Mouse (Mus musculus): ENCODE results near the gene Ipo13.

The Ipo13 gene

DNA sequence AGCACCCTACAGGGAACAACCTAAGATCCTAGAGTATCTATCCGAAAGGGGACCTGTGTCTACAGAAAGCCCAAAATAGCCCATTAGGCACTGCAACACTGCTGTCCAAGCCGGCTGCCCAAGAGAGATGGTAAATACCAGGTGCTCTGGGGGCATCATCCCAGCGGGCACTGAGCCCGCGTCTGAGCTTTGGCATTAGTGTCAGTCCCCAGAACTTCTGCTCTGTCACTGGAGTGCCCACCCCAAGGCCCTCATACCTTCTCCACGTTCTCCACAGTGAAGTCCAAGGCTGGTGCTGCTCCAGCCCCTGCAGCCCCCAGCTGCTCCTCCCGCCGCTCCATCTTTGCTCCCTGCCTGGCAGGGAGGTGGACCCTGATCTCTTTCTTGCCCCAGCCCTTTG lies 768 bp downstream of the Ipo13 start:
- DNase-seq (ENCODE audit: low spot score in 2 of 2) = no peak

DNA sequence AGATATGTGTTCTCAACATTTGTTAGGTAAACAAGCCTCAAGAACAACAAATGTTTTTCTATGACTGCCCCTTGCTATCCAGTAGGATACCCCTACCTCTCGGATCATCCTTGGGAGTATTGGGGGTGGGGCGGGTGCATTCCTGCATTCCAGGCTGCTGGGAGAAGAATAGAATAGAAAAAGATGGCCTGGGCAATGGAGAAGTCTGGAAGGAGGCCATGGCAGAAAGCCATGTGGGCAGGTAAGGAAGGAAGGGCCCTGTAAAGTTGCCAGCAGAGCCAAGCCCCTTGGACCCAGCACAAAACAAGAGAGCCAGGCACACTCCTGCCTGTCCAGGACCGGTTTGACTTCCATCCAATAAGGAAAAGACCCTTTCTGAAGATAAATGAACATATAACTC lies 1.4 kb downstream of the Ipo13 start:
- DNase-seq (ENCODE audit: low spot score in 2 of 2) = no peak

DNA sequence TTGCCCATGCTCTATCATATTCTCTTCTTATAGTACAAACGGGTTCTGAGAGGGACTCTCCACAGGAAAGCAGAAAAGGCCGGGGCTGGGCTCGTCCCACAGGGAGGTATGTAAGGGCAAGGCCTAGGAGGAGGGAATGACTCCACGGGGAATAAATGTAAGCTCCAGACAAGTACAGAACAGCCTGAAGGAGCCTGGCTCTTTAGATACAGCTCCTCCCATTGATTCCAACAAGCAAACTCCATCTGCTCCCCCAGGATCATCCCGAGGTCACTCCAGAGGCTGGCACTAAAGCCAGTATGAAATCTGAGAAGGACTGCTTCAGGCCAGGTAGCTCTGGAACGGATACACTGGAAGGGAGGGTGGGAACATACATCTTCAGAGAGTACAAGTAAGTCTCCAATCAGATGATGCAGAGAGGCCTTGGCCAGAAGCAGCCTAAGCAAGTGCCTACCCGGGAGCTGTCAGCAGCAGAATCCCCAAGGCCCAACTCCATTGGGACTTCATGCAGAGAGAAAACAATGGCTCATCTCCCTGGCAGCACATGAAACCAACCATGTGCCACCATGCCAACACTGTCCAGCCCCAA lies 2.0 kb downstream of the Ipo13 start:
- no peak for DNase-seq (ENCODE audit: low spot score in 2 of 2)

DNA sequence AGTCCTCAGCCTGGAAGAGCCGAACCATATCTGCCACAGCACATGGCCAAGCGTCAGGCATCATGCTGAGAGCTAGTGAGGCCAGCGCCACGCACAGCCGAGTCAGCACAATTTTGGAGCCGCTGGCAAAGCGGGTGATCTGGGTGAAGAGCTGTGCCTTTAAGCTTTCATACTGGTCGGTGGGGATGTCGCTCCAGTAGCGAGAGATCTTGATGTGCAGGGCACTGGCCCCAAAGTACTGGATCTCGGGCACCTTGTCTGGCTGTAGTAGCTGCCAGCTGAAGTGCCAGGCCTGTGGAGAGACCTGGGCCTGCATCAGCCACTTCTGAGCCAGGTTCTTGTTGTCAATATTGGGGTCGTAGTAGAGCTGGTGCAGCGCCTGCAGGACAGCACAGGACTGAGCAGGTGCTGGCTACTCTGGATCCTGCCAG lies 2.7 kb downstream of the Ipo13 start:
- DNase-seq (ENCODE audit: low spot score in 2 of 2) = no peak

DNA sequence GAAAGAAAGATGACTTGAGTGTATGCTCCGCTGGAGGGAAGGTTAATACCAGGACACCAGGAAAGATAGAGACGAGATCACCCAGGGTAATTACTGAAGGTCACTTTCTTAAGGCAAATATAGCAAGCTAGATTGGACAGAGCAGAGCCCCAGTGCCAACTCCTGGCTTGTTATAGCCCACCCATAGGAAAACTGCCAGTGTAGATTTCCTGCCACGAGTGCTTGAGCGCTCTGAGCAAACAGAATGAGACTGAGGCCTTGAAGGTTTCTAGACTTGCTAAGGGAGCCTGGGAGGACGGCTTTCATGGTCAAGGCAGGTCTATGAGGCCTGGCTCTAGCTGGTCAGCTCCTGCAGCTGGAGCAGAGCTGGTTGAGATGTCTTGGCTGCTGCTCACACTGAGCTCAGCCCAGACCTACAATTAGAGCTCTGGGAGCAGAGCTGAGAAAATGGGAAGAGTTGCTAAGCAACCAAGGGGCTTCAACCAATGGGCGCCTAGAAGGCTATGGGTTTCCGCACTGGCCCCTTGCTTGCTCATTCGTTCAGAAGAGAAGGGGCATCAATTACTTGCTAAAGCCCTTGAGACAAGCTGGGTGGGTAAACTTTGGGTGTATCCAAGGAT lies 5.9 kb downstream of the Ipo13 start:
- DNase-seq (ENCODE audit: low spot score in 2 of 2) = no peak

DNA sequence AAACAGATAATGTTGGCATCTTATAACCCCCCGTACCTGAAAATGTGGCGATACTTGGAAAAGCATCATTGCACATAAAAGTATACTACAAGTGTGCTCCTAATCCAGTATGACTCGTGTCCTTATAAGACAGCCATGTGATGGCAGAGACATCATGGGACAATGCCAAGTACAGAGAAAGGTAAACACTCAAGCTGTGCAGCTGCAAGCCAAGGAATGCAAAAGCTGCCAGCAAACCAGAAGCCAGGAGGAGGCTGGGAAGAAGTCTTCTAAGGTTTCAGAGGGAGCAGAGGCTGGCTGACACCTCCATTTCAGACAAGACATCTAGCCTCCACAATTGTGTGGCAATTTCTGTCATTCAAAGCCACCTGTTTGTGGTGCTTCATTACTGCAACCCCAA lies 8.6 kb downstream of the Ipo13 start:
- DNase-seq (ENCODE audit: low spot score in 2 of 2) = no peak

DNA sequence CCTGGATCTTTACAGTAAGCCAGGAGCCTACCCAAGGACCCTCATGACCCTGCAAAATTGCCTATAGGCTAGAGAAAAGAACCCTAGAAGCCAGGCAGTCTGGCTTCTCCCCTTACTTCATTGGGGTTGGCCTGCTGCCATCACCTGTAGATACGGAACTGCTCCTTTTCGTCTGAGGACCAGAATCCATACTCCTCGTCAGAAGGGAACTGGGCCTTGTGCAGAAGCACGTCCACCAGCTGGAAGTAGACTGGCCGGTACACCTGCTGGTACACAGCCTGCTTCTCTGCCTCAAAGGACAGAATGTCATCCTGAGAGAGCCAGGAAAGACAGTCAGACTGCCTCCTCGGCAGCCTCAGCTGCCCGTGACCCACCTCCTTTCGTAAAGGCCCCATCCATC lies 10.0 kb downstream of the Ipo13 start:
- DNase-seq (ENCODE audit: low spot score in 2 of 2) = no peak

DNA sequence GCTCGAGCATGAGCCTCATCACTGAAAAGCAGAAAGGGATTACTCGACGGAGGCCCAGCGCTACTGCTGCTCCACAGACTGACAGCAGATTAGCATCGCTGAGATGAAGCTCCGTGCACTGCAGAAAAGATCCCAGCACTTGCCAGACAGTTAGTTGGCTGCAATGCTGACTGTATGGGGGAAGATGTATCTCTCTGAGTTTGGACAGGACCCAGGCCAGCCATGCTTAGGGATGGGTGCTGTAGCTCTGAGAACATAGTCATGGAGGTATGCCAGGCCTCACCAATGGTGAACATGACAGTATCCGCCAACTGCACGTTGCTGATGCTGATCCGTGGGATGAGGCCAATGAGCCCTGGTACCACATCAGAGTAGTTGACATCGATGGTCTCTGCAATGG lies 10.7 kb downstream of the Ipo13 start:
- DNase-seq (ENCODE audit: low spot score in 2 of 2) = no peak

DNA sequence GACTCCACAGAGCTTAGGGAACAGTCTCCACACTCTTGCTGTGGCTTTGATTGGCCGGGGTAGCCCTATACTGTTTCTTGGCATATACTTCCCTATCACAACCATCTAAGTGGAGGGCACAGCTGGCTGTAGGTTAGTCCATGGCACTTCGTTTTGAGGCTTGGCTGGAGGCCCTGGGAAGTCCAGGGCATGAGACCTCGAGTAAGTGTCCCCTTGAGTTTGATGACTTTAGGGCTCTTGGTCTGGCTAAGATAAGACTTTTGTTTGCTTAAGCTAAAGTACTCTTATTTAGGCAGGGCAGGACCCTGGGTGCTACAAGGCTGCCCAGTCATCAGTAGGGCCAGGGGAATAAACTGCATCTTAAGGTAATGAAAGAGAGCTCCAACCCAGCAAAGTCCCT lies 16.7 kb downstream of the Ipo13 start:
- no peak for DNase-seq (ENCODE audit: low spot score in 2 of 2)

DNA sequence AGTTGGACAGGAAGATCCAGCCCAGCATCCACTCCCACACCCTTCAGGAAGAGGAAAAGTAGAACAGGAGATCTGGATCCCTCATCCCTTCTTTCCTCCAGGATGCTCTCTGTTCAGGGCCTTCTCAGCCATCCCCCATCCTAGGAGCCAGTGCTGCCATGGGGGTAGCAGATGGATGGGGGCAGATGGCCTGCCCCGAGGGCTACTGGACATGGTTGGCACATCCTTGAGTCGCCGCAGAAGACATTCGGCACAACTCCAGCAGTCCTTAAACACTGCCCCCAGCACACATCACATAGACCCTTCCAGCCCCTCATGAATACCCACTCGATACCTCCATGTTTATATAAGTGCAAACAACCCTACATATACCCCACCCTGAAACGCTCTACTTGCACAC lies 18.8 kb downstream of the Ipo13 start:
- DNase-seq (ENCODE audit: low spot score in 2 of 2) = no peak

DNA sequence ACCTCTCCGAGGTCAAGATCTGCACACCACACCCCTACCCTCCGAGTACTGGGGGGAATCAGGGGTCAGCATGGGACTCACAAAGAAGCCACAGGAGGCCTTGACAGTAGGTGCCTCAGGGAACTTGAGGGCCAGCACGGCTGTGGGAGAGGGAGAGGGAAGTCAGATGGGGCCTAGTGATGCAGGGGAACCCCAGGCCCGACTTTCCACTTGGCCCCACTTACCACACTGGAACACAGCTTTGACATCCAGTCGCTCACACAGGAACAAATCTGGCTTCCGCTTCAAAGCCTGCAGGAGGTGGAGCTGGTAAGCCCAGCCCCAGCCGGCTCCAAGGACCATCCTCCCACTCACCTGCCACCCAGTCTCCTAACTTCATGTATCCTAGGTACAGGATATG lies 19.5 kb downstream of the Ipo13 start:
- DNase-seq (ENCODE audit: low spot score in 2 of 2) = no peak

DNA sequence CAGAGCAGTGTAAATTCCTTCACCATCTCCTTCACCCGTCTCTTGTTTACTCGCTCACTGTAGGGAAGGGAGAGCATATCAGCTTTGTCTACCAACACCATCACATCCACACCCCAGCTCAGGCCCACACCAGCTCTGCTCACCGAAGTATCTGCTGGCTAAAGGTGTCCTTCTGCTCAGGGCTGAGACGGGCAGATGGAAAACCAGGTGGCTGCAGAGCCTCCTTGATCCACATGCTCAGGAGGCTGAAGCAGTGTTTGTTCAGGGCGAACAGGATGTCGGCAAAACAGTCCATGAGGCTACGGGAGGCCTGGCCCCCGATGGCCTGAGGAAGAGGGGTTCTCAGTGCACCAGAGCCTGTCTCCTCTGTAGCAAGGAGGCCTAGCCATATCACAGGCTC lies 20.2 kb downstream of the Ipo13 start:
- DNase-seq (ENCODE audit: low spot score in 2 of 2) = no peak

DNA sequence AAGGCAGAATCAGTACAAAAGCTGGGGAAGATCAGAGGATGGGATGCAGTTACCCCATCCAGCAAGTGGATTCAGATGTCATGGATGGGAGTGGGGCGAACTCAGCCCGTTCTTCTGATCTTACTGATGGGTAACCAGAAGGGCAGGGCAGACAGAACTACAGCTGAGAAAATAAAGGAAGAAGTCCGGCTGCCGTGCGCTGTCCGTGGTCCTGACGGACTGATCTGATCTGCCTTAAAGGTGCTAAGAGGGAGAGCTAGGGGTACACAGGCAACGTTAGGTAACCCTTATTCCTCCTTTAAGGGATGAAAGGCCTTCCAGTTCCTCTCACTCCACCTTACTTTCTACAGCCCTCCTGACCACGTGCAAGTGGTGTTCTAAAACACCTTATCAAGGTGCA lies 21.4 kb downstream of the Ipo13 start:
- DNase-seq (ENCODE audit: low spot score in 2 of 2) = peak in 1 of 2 experiments; percentile 49

DNA sequence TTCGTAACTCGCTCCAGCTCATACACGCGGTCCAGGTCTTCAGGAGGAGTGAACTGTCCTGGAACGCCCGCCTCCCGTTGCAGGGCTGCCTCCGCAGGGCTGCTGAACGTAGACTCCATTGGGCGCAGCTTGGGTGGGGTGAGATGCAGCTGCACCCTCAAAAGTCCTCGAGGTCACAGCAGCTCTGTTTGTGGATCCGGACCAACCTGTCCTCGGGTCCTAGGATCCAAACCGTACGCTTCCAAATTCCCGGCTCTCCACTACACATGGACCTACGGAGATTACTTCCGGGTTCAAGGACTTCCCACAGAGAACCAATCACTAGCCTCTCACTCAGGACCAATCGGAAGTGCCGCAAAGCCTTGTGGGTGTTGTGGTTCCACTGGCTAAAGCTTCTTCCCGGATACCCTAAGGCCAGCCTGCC lies 23.0 kb downstream of the Ipo13 start, which contains the start of gene Dph2:
Dph2 (minus strand) TSS at position 295 of the 424 bp plus-strand sequence.
- peak; percentile 59 to 78 for DNase-seq (ENCODE audit: low spot score in 2 of 2)

DNA sequence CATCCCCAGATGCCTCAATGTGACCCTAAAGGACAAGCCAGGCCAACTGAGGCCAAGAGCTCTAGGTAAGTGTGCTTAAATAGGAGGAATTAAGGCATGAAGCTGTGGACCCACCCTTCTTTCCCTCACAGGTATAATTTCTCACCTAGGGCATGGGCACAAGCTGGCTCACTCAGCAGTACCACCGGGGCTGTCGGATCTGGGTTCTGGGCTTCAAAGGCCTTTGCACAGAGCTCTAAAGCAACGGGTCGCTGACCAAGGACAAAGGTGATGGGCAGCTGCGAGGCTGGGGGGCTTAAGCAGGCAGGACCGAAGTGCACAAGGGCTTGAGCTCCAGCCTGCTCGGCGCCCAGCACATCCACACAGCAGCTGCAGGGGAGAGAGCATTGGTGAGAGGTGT lies 24.0 kb downstream of the Ipo13 start:
- DNase-seq (ENCODE audit: low spot score in 2 of 2) = no peak

DNA sequence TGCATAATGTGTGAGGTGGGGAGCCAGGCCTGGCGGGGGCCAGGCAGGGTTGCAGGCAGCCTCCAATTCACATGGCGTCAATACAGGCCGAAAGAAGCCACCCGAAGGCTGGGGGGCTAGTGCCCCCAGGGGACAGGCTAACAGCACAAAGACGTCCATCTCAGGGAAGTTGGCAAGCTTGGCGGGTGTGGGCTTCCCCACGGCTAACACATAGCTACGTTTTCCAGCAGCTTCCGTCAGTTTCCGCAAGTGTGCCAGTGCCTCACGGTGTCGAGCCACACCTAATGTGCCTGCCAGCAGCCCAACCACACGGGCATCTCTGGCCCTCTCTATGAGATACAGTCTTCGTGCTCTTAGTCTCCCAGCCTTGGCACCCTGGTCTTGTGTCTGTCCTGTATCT lies 24.8 kb downstream of the Ipo13 start:
- no peak for DNase-seq (ENCODE audit: low spot score in 2 of 2)

DNA sequence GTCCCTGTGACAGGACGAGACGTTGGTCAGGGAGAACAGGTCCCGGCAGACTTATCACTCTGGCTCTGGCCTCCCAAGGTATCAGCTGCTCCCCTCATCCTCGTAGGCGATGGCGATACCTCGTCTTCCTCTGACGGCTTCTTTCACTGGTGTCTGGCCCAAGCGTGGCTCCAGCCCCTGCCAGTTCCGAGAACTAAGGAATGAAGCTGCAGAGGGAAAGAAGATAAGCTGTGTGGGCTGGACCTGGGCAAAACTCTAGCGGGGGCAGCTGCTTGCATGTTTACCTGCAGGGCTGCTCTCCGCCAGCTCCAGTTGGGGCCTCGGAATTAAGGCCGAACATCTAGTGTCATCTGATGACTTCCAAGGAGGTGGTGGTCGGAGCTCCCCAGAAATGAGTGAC lies 25.3 kb downstream of the Ipo13 start:
- no peak for DNase-seq (ENCODE audit: low spot score in 2 of 2)

DNA sequence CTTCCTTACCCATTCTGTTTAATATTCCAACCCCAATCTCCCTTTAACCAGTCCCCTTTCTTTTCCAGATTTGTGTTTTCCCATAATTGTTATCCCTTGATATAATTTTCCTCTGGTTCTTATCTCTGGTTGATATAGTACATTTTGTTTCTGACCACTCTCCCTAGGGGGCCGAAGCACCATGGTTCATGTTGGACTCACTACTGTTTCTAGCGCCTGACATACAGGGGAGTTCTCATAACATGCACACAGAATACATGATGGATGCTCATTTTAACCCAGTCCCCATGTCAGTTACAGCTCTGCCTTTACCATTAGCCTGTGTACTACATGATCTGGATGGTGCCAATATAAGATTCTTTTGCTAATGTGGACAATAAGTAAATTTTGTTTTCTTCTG lies 26.9 kb downstream of the Ipo13 start:
- no peak for DNase-seq (ENCODE audit: low spot score in 2 of 2)

DNA sequence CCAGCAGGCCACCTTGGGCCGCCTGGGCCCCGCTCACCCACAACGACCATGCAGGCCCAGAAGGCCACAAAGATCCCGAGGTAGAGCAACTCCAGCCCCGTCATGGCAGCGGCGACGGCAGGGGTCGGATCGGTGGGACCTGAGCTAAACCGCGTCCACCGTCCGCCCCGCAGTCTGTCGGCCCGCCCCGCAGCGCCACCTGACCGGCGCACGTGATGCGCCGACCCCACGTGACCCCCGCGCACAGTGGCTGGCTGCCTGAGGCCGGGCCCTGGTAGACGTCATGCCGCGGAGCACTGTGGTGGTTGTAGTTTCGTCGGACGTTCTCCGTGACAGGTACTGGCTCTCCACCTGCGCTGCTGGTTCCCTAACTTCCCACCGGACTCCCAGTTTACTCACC lies 27.7 kb downstream of the Ipo13 start, which contains the start of gene Atp6v0b:
Atp6v0b (minus strand) TSS at position 201 of the 400 bp plus-strand sequence.
- DNase-seq (ENCODE audit: low spot score in 2 of 2) = peak; percentile 86 to 94

DNA sequence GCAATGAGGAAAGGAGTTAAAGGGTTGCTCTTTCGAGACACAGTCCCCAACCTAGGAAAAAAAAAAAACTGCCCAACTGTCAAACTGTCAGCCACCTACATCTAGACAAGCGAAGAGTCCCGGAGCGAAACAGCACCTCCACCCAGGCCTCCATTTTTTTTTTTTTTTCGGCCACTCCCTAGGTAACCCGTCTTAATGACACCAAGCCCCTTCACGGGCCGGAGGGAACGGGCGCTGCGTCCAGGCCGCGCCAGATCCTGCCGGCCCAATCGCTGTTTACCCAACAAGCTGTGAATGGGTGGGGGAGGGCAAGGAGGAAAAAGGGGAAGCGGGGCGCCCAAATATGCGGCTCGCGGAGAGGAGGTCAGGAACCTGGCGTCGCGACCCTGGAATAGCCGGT lies 28.2 kb downstream of the Ipo13 start:
- DNase-seq (ENCODE audit: low spot score in 2 of 2) = no peak

DNA sequence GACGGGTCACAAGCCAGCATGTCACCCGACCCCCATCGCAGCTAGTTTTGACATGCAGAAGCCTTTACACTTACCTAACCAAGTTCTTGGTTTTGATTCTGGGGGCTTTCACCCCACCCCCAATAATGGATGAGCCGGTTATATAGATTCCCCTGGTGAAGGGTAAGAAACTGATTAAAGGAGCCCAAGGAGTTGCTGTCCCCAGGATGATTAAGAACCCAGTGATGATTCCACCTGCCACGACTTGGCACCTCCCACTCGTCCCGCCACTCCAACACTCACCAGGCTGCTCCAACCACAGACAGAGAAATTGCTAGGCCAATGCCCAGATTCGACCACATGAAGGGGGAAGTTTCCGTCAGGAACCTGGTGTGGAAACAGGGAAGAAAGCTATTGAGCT lies 28.8 kb downstream of the Ipo13 start:
- DNase-seq (ENCODE audit: low spot score in 2 of 2) = no peak

DNA sequence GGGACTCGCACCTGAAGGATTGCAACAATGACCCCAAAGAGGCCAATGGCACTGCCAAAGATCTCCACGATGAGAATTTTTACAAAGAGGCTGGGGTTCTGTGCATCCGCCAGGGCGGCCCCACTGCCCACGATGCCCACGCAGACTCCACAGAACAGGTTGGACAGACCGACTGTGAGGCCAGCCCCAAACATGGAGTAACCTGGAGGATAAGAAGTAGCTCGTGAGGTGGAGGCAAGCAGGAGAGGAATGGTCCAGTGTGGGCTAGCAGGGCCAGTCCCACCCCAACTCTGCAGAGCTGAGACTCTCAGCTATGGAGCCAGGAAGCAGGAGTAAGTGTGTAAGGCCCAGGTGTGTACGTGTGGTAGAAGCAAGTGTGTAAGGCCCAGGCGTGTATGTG lies 29.7 kb downstream of the Ipo13 start:
- no peak for DNase-seq (ENCODE audit: low spot score in 2 of 2)

DNA sequence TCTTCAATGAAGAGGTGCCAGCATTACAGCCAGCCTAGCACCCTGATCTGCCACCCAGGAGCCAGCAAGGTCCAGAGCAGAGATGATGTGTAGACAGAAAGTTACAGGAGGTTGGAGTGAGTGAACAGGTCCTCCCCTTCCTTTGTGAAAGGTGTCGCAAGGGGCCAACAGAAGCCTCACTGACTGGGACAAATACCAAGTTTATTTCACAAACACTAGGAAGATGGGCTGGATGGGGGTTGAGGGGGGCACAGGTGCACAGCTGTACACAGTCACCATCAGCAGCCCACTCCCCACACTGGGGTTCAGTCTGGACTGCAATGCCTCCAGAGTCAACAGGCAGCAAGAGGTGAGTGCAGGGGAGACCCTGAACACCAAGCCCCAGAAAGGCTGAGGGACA lies 30.7 kb downstream of the Ipo13 start:
- DNase-seq (ENCODE audit: low spot score in 2 of 2) = no peak

Measured in urinary bladder, postnatal 36 days (tissue).